Mouse (Mus musculus) CH12.LX (cell line): ENCODE results near the gene Sdr9c7. TPM values are rescaled to one million over a fixed set of nuclear protein-coding genes. Genes with fewer than 3 reads are reported as not detected.

Source experiments
- DNase-seq: peaks from one replicate; pipeline ENCODE4 v3.0.0-alpha.2; 2013; ENCODE audit errors: extremely low read depth
- H3K27ac ChIP-seq: 2 replicates; pipeline ENCODE4 v1.5.1; 2012; ENCODE audit warnings: low read depth, mild to moderate bottlenecking, control low read depth, moderate library complexity; ENCODE audit not compliant: insufficient read depth
- H3K27me3 ChIP-seq: replicated peaks from 2 replicates; pipeline ENCODE3; 2012; ENCODE audit warnings: inconsistent platforms
- H3K36me3 ChIP-seq, 2 experiments: replicated peaks in 1 of 2; 2 replicates each; pipeline versions ENCODE3 to v1.6.1; 2012; ENCODE audit warnings: inconsistent platforms in 1 of 2, low read length in 1 of 2, mild to moderate bottlenecking in 1 of 2, mixed read lengths in 1 of 2, moderate library complexity in 1 of 2; ENCODE audit not compliant: control insufficient read depth in 1 of 2, insufficient read depth in 1 of 2
- H3K4me1 ChIP-seq, 2 experiments: 2 replicates each; pipeline ENCODE4 v1.6.1; 2012; ENCODE audit warnings: inconsistent platforms in 1 of 2, moderate library complexity in 1 of 2; ENCODE audit not compliant: insufficient read depth in 2 of 2, control insufficient read depth in 1 of 2
- H3K4me2 ChIP-seq: 2 replicates; pipeline ENCODE4 v1.6.1; 2012; ENCODE audit warnings: low read depth, mild to moderate bottlenecking, control low read depth; ENCODE audit not compliant: poor library complexity, insufficient read depth, severe bottlenecking
- H3K4me3 ChIP-seq, 3 experiments: fragments of 150-350 bp in 1 of 3; sonication (generic) in 1 of 3; replicated peaks in 1 of 3; 2 replicates each; pipeline versions ENCODE3 to v1.5.1; 2011 to 2012; ENCODE audit warnings: low read depth in 2 of 3, low read length in 2 of 3, mild to moderate bottlenecking in 2 of 3, moderate library complexity in 2 of 3, control low read depth in 1 of 3, improper control_type of control experiment in 1 of 3, inconsistent platforms in 1 of 3, mixed read lengths in 1 of 3; ENCODE audit not compliant: poor library complexity in 1 of 3
- H3K79me2 ChIP-seq: replicated peaks from 2 replicates; pipeline ENCODE4 v1.6.1; 2012; ENCODE audit warnings: mild to moderate bottlenecking, moderate library complexity; ENCODE audit not compliant: control insufficient read depth, poor library complexity, insufficient read depth, severe bottlenecking; ENCODE audit errors: extremely low read depth
- H3K9ac ChIP-seq: 2 replicates; pipeline ENCODE4 v1.6.1; 2012; ENCODE audit warnings: low read depth, mild to moderate bottlenecking, control low read depth, moderate library complexity; ENCODE audit not compliant: insufficient read depth
- H3K9me3 ChIP-seq: replicated peaks from 2 replicates; pipeline ENCODE3; 2012; ENCODE audit warnings: low read length, inconsistent platforms, mixed read lengths
- BHLHE40 ChIP-seq: IDR thresholded peaks from 2 replicates; pipeline ENCODE4 v1.6.1; 2011; ENCODE audit warnings: mild to moderate bottlenecking, low read depth, low read length, improper control_type of control experiment
- CHD1 ChIP-seq: IDR thresholded peaks from 2 replicates; pipeline ENCODE4 v1.6.1; 2012; ENCODE audit warnings: low read depth, low read length, improper control_type of control experiment, inconsistent platforms
- CHD2 ChIP-seq: IDR thresholded peaks from 2 replicates; pipeline ENCODE4 v1.6.1; 2011; ENCODE audit warnings: low read length, improper control_type of control experiment
- CTCF ChIP-seq, 2 experiments: IDR thresholded peaks in 1 of 2; conservative IDR thresholded peaks in 1 of 2; 2 replicates each; pipeline ENCODE4 v1.5.1; 2011 to 2012; ENCODE audit warnings: low read depth in 2 of 2, low read length in 2 of 2, improper control_type of control experiment in 1 of 2, inconsistent platforms in 1 of 2, mild to moderate bottlenecking in 1 of 2, moderate library complexity in 1 of 2
- EP300 ChIP-seq: IDR thresholded peaks from 2 replicates; pipeline ENCODE4 v1.6.1; 2011; ENCODE audit warnings: low read length, improper control_type of control experiment
- HCFC1 ChIP-seq: IDR thresholded peaks from 2 replicates; pipeline ENCODE4 v1.6.1; 2012; ENCODE audit warnings: low read depth, mild to moderate bottlenecking, inconsistent platforms, low read length, improper control_type of control experiment
- IRF4 ChIP-seq: IDR thresholded peaks from 2 replicates; pipeline ENCODE4 v1.6.1; 2014; ENCODE audit warnings: low read depth, mild to moderate bottlenecking, inconsistent platforms, low read length, improper control_type of control experiment
- MAZ ChIP-seq: IDR thresholded peaks from 2 replicates; pipeline ENCODE4 v1.6.1; 2012; ENCODE audit warnings: low read depth, mild to moderate bottlenecking, inconsistent platforms, low read length, improper control_type of control experiment, moderate library complexity
- MEF2A ChIP-seq: IDR thresholded peaks from 2 replicates; pipeline ENCODE4 v1.6.1; 2014; ENCODE audit warnings: low read depth, mild to moderate bottlenecking, inconsistent platforms, low read length, improper control_type of control experiment, borderline replicate concordance
- MYC ChIP-seq: IDR thresholded peaks from 2 replicates; pipeline ENCODE4 v1.6.1; 2011; ENCODE audit warnings: low read depth, mild to moderate bottlenecking, improper control_type of control experiment, low read length
- NELFE ChIP-seq: IDR thresholded peaks from 2 replicates; pipeline ENCODE4 v1.6.1; 2011; ENCODE audit warnings: low read depth, low read length, improper control_type of control experiment
- NRF1 ChIP-seq: IDR thresholded peaks from 2 replicates; pipeline ENCODE4 v1.6.1; 2014; ENCODE audit warnings: low read depth, mild to moderate bottlenecking, inconsistent platforms, low read length, improper control_type of control experiment, moderate library complexity
- PAX5 ChIP-seq: IDR thresholded peaks from 2 replicates; pipeline ENCODE4 v1.6.1; 2012; ENCODE audit warnings: low read length, inconsistent platforms, mixed read lengths
- POLR2A ChIP-seq: IDR thresholded peaks from 2 replicates; pipeline ENCODE4 v1.6.1; 2011; ENCODE audit warnings: low read depth, mild to moderate bottlenecking, improper control_type of control experiment, low read length
- POLR2AphosphoS2 ChIP-seq: IDR thresholded peaks from 2 replicates; pipeline ENCODE4 v1.6.1; 2011; ENCODE audit warnings: low read depth, low read length, improper control_type of control experiment
- RAD21 ChIP-seq: IDR thresholded peaks from 2 replicates; pipeline ENCODE4 v1.6.1; 2011; ENCODE audit warnings: low read depth, mild to moderate bottlenecking, low read length, improper control_type of control experiment, moderate library complexity
- SMC3 ChIP-seq: IDR thresholded peaks from 2 replicates; pipeline ENCODE4 v1.6.1; 2011; ENCODE audit warnings: low read depth, low read length, improper control_type of control experiment
- TBP ChIP-seq: conservative IDR thresholded peaks from 2 replicates; pipeline ENCODE4 v1.6.1; 2011; ENCODE audit warnings: low read depth, low read length, improper control_type of control experiment
- TCF12 ChIP-seq: IDR thresholded peaks from 2 replicates; pipeline ENCODE4 v1.6.1; 2014; ENCODE audit warnings: low read depth, mild to moderate bottlenecking, inconsistent platforms, low read length, improper control_type of control experiment
- USF1 ChIP-seq: IDR thresholded peaks from 2 replicates; pipeline ENCODE4 v1.6.1; 2014; ENCODE audit warnings: low read depth, mild to moderate bottlenecking, inconsistent platforms, low read length, improper control_type of control experiment
- USF2 ChIP-seq: conservative IDR thresholded peaks from 2 replicates; pipeline ENCODE4 v1.6.1; 2011; ENCODE audit warnings: low read depth, low read length, improper control_type of control experiment
- ZC3H11A ChIP-seq: IDR thresholded peaks from 2 replicates; pipeline ENCODE4 v1.6.1; 2012; ENCODE audit warnings: low read depth, mild to moderate bottlenecking, inconsistent platforms, low read length, improper control_type of control experiment
- ZKSCAN1 ChIP-seq: IDR thresholded peaks from 2 replicates; pipeline ENCODE4 v1.6.1; 2012; ENCODE audit warnings: low read depth, inconsistent platforms, low read length, improper control_type of control experiment, borderline replicate concordance
- ZMIZ1 ChIP-seq: IDR thresholded peaks from 2 replicates; pipeline ENCODE4 v1.6.1; 2012; ENCODE audit warnings: low read depth, mild to moderate bottlenecking, inconsistent platforms, low read length, improper control_type of control experiment
- ZNF384 ChIP-seq: IDR thresholded peaks from 2 replicates; pipeline ENCODE4 v1.6.1; 2012; ENCODE audit warnings: low read depth, low read length, improper control_type of control experiment, inconsistent platforms
- dilution Hi-C: fragments of 300-500 bp; cut with MboI; formaldehyde crosslinking; loops from 2 replicates; pipeline ENCODE4 v1.14.3; 2020; ENCODE audit warnings: low sequenced_read_pairs; ENCODE audit not compliant: extremely low pct_unique_long_range_greater_than_20kb, extremely low pct_ligation_motif_present
- in situ Hi-C: fragments of 300-500 bp; cut with MboI; formaldehyde crosslinking; loops from 3 replicates; pipeline ENCODE4 v1.14.3; 2019; ENCODE audit warnings: low sequenced_read_pairs, low pct_ligation_motif_present, low pct_unique_long_range_greater_than_20kb, mixed read lengths
- polyA plus RNA-seq: library from polyadenylated mRNA; unstranded; fragments of >175 nt; gene quantifications from 2 replicates; pipeline ENCODE4 v1.2.1, GENCODE M21; 2012; ENCODE audit warnings: low read depth; ENCODE audit not compliant: insufficient read length
- total RNA-seq, 2 experiments: library from RNA; depleted of rRNA; stranded (reverse); fragments of 300-350 nt in 1 of 2; fragments of >200 nt in 1 of 2; gene quantifications; 2 replicates each; pipeline ENCODE4 v1.2.3; 2012 to 2014

Sdr9c7 gene
- total and polyA plus RNA-seq, 3 experiments: not detected

GRCm38 (mm10) chr10:127886551-127886950, 11.8 kb upstream of the Sdr9c7 start:
- no peak overlapping the region for H3K27ac ChIP-seq
- H3K9me3 ChIP-seq: no peaks in the 10 kb centered on the region
- dilution Hi-C loops (no loop called here), in situ Hi-C loops (no loop called here)
- H3K9ac ChIP-seq: no peak overlapping the region
- no peaks in the 10 kb centered on the region for H3K79me2 ChIP-seq
- TF ChIP-seq MAZ (no peak), NRF1 (no peak), MYC (no peak), BHLHE40 (no peak), USF1 (no peak), TCF12 (no peak), SMC3 (no peak), NELFE (no peak), CHD1 (no peak), CHD2 (no peak), ZNF384 (no peak), ZMIZ1 (no peak), MEF2A (no peak), RAD21 (no peak), ZKSCAN1 (no peak), PAX5 (no peak), CTCF (conservative IDR thresholded peaks at IDR 0.05 in 1 of 2, IDR thresholded peaks at IDR 0.05 in 1 of 2; ENCODE audit: low read depth in 2 of 2, low read length in 2 of 2) (no peak), TBP (no peak), POLR2A (no peak)
- DNase-seq: no peak
- H3K36me3 ChIP-seq: no peaks in the 10 kb centered on the region
- no peak overlapping the region for H3K4me3 ChIP-seq
- no peak overlapping the region for H3K4me2 ChIP-seq
- no peaks in the 10 kb centered on the region for H3K4me1 ChIP-seq
- peaks cover 51% of the 10 kb centered on the region for H3K27me3 ChIP-seq

DNA sequence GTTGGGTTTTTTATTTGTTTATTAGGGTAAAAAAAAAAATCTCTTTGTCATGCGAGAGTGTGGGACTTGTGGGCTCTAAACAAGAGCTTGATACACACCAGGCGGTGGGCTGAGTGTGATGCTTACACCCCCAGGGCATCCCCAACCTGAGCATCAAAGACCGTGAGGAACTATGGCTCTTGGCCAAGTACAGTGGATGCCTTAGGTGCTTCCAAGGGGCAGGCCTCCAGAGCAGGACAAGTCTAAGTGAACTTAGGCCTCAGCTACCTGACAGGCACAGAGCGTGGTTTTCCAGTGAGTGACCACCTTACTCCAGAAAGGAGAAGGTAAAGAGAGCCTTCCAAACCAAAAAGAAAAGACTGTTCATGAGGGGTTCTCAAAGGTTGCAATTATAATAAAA, 11.3 kb upstream of the Sdr9c7 start:
- in situ Hi-C loops: no loop called here
- DNase-seq: no peak
- no peak for TF ChIP-seq POLR2AphosphoS2
- no peak for TF ChIP-seq USF1
- no peak for TF ChIP-seq MAZ
- no peak for TF ChIP-seq MYC
- no peak for TF ChIP-seq MEF2A
- no peak for TF ChIP-seq USF2
- TF ChIP-seq IRF4: no peak
- TF ChIP-seq EP300: no peak
- TF ChIP-seq ZC3H11A: no peak
- TF ChIP-seq ZKSCAN1: no peak
- TF ChIP-seq TBP: no peak
- no peak for TF ChIP-seq HCFC1
- no peak for TF ChIP-seq NELFE
- H3K4me3 ChIP-seq: no peak overlapping the region
- H3K9ac ChIP-seq: no peak overlapping the region
- dilution Hi-C loops: no loop called here
- H3K79me2 ChIP-seq: no peaks in the 10 kb centered on the region
- H3K36me3 ChIP-seq: no peaks in the 10 kb centered on the region
- no peak overlapping the region for H3K4me2 ChIP-seq
- H3K27me3 ChIP-seq: peaks cover 52% of the 10 kb centered on the region
- H3K9me3 ChIP-seq: no peaks in the 10 kb centered on the region
- no peak overlapping the region for H3K27ac ChIP-seq
- H3K4me1 ChIP-seq: no peaks in the 10 kb centered on the region
